Comparison of ENCODE assay signal across 8 mouse cellular contexts in genomic region chr9:45412287-45412686, GRCm38 (mm10). TPM values are rescaled to one million over a fixed set of nuclear protein-coding genes. Genes with fewer than 3 reads are reported as not detected.
DNase-seq lines count a peak whose midpoint lies in the region; ATAC-seq lines count a peak whose summit lies in the region.

No protein-coding gene starts in this region.

- ATAC-seq in intestine, embryonic 15.5 days = peak; percentile 58

- intact Hi-C loops in left cerebral cortex, postnatal 10 days (cut with DNase I) = loop anchor here (5.0 to 10.0 kb wide), 2 partner anchors 340 to 423 kb away; partner anchors contain the start of gene Bace1

- H3K9ac ChIP-seq in intestine, embryonic 15.5 days = no peak overlapping the region

- DNase-seq in adrenal gland, adult 18-20 months (ENCODE audit: low spot score in 2 of 2) = peak; percentile 86 to 91
- peak; percentile 90 for DNase-seq in embryo, embryonic 11 days
- peak; percentile 82 to 89 for DNase-seq in gastrocnemius, postnatal 4 days (ENCODE audit: low spot score in 2 of 2)
- peak; percentile 80 to 91 for DNase-seq in left cerebral cortex, postnatal 10 days (ENCODE audit: extremely low spot score in 1 of 2, low spot score in 2 of 2)
- peak; percentile 89 for DNase-seq in mesoderm, embryonic 11.5 days (ENCODE audit: low read depth, low spot score)
- DNase-seq in right cerebral cortex, postnatal 36 days (ENCODE audit: low spot score in 2 of 2) = peak; percentile 64 to 80
- DNase-seq in urinary bladder, postnatal 4 days (ENCODE audit: low spot score in 2 of 2) = peak; percentile 71 to 93

- H3K27me3 ChIP-seq in intestine, embryonic 15.5 days (replicated peaks) = no peaks in the 10 kb centered on the region; the same call in 1 of the 2 replicates

- H3K9me3 ChIP-seq in intestine, embryonic 15.5 days = no peaks in the 10 kb centered on the region

- H3K4me2 ChIP-seq in intestine, embryonic 15.5 days (replicated peaks) = peak overlapping the region; percentile 43

- no peak overlapping the region for H3K27ac ChIP-seq in intestine, embryonic 15.5 days

- peaks cover 5% of the 10 kb centered on the region; the same call in 1 of the 2 replicates for H3K4me1 ChIP-seq in intestine, embryonic 15.5 days (replicated peaks)

- H3K4me3 ChIP-seq in intestine, embryonic 15.5 days (replicated peaks) = no peak overlapping the region

- WGBS in intestine, embryonic 15.5 days = 6% methylated on average over 10 of the region's 10 CpGs

- H3K36me3 ChIP-seq in intestine, embryonic 15.5 days = no peaks in the 10 kb centered on the region

RNA-seq across cellular contexts. Expression of gene Fxyd2, which starts 12.8 kb away (rescaled TPM):
- 1 to 10 TPM; 4.5 to 8.9 TPM for total RNA-seq in adrenal gland, adult 18-20 months (2021)
- 1 to 10 TPM; 2.0 to 2.8 TPM for total RNA-seq in gastrocnemius, postnatal 4 days (2021)
- 2.6 and 3.0 TPM in 2 replicates for polyA plus RNA-seq in intestine, embryonic 15.5 days (2015; fragmentation: Nextera tagmentation; extraction: Ambion mirVana)
- total RNA-seq in left cerebral cortex, postnatal 10 days (2021) = 1 to 10 TPM; 7.2 to 8.1 TPM

RNA-seq across cellular contexts. Expression of gene Dscaml1, which starts 14.1 kb away (rescaled TPM):
- total RNA-seq in adrenal gland, adult 18-20 months (2021) = 1 to 10 TPM in 1 of 2 experiments, under 1 TPM in 1; 0.53 to 1.3 TPM
- total RNA-seq in gastrocnemius, postnatal 4 days (2021) = under 1 TPM; 0.32 to 0.36 TPM
- 0.38 and 0.44 TPM in 2 replicates for polyA plus RNA-seq in intestine, embryonic 15.5 days (2015; fragmentation: Nextera tagmentation; extraction: Ambion mirVana)
- 10 to 100 TPM; 35.7 to 38.0 TPM for total RNA-seq in left cerebral cortex, postnatal 10 days (2021)

RNA-seq across cellular contexts. Expression of gene Fxyd6, which starts 42.3 kb away (rescaled TPM):
- 100 to 1,000 TPM; 209 to 250 TPM for total RNA-seq in adrenal gland, adult 18-20 months (2021)
- 10 to 100 TPM; 70.2 to 77.0 TPM for total RNA-seq in gastrocnemius, postnatal 4 days (2021)
- 76.5 and 77.2 TPM in 2 replicates for polyA plus RNA-seq in intestine, embryonic 15.5 days (2015; fragmentation: Nextera tagmentation; extraction: Ambion mirVana)
- total RNA-seq in left cerebral cortex, postnatal 10 days (2021) = 100 to 1,000 TPM; 284 to 286 TPM

Comparison
In these comparisons a context has a peak if more than half of its experiments do, and no peak if none do; other contexts are left out.
1. RNA of gene Dscaml1, which starts 14.1 kb away (total RNA-seq): 35.7 to 38.0 TPM in left cerebral cortex, postnatal 10 days; 0.53 to 1.3 TPM in adrenal gland, adult 18-20 months and 0.32 to 0.36 TPM in gastrocnemius, postnatal 4 days; every median in the first group is over 10 times any median in the second.
2. Peak in every context shown above with its lines, with median percentiles within 50 percentile points of each other: DNase-seq.